ENCODE assay signal across 26 mouse cellular contexts in the genomic region with DNA sequence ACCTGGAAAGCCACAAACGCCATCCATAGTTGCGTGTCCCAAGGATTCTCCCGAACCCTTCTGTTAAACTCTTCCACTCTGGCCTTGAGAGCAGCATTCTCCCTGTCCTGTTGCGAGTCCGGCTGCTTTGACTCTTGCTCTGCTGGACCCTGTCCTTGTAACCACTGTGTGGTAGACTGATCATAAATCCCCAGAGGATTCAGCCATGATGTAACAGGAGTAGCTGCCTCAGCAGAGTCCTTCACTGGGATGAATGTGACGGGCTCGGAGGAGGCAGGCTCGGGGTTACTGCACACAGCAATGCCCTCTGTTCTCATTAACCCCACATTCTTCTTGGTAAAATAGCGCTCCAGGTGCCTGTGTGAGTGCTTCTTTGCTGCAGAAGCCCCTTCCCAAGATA. TPM values are rescaled to one million over a fixed set of nuclear protein-coding genes. Genes with fewer than 3 reads are reported as not detected.
A peak's percentile ranks its signal among the peaks of the same experiment; 100 is the strongest.
DNase-seq lines count a peak whose midpoint lies in the region; ATAC-seq and TF ChIP-seq lines count a peak whose summit lies in the region.
"Had no signal": no experiment of that assay in that cellular context is flagged by ENCODE, and none has a peak within 500 bp of the region (broad histone marks: within the 10 kb centered on the region; RNA-seq: fewer than 3 reads in every experiment).

No protein-coding gene starts in this region.

- peak; percentile 38 for DNase-seq in kidney, adult 2 months
- no peak for DNase-seq in kidney, adult 11 months
- peak; percentile 82 for DNase-seq in adrenal gland, adult 8-10 months
- peak; percentile 68 to 73 for DNase-seq in adrenal gland, postnatal 36 days
- peak; percentile 23 for DNase-seq in kidney, postnatal 36 days
- no peak for DNase-seq in layer of hippocampus, adult 9-11 months
- DNase-seq: cerebellum, adult 8-10 months; cerebellum, postnatal 25 days; gastrocnemius, postnatal 10 days; left cerebral cortex, postnatal 4 days; liver, postnatal 0 days; retina, postnatal 1 day; right cerebral cortex, postnatal 14 days; thymus, adult 18-20 months; thymus, postnatal 36 days had no signal

- peaks cover 4% of the 10 kb centered on the region; the same call in 1 of the 2 replicates for H3K4me1 ChIP-seq in kidney, adult 2 months (ENCODE audit: control insufficient read depth, insufficient read depth, low read length)
- H3K4me1 ChIP-seq: embryonic facial prominence, embryonic 10.5 days; embryonic facial prominence, embryonic 15.5 days; forebrain, embryonic 12.5 days; heart, embryonic 13.5 days; midbrain, embryonic 13.5 days; neural tube, embryonic 15.5 days had no signal

- no peak overlapping the region for H3K4me3 ChIP-seq in kidney, adult 2 months (ENCODE audit: insufficient read depth, low read depth, low read length)
- H3K4me3 ChIP-seq: embryonic facial prominence, embryonic 10.5 days; embryonic facial prominence, embryonic 15.5 days; forebrain, embryonic 12.5 days; heart, embryonic 13.5 days; liver, embryonic 12.5 days; midbrain, embryonic 13.5 days; neural tube, embryonic 15.5 days had no signal

- H3K27me3 ChIP-seq in kidney, adult 2 months (replicated peaks; ENCODE audit: control insufficient read depth, insufficient read depth, low read length): no peaks in the 10 kb centered on the region
- H3K27me3 ChIP-seq: embryonic facial prominence, embryonic 15.5 days; forebrain, embryonic 12.5 days; heart, embryonic 13.5 days; liver, embryonic 12.5 days; midbrain, embryonic 13.5 days; neural tube, embryonic 15.5 days had no signal

- no peak for TF ChIP-seq CTCF in kidney, adult 2 months (conservative IDR thresholded peaks at IDR 0.05; ENCODE audit: insufficient read depth, insufficient read length, low read depth, low read length)

- H3K27ac ChIP-seq in kidney, adult 2 months (ENCODE audit: insufficient read depth, low read depth, low read length): no peak overlapping the region
- H3K27ac ChIP-seq: embryonic facial prominence, embryonic 10.5 days; embryonic facial prominence, embryonic 15.5 days; forebrain, embryonic 12.5 days; heart, embryonic 13.5 days; hindbrain, embryonic 14.5 days; liver, embryonic 12.5 days; macrophage; midbrain, embryonic 13.5 days; neural tube, embryonic 15.5 days had no signal

- H3K36me3 ChIP-seq in kidney, adult 2 months (ENCODE audit: control insufficient read depth, insufficient read depth, low read length): peaks cover 3% of the 10 kb centered on the region; the same call in 1 of the 2 replicates

- no peak for TF ChIP-seq POLR2A in kidney, adult 2 months (IDR thresholded peaks at IDR 0.05; ENCODE audit: low read depth, low read length)

- WGBS in kidney, adult 2 months: 72% methylated on average over 9 of the region's 9 CpGs

- ATAC-seq in monocyte, adult 5-6 weeks (replicated peaks; ENCODE audit: insufficient number of reproducible peaks, low FRiP score, low TSS enrichment, poor library complexity, severe bottlenecking): no peak
- ATAC-seq: CD4-positive, CD25-positive, alpha-beta regulatory T cell, adult 4 months; liver, embryonic 12.5 days; midbrain, embryonic 13.5 days had no signal

RNA-seq across cellular contexts. Expression of gene Nrde2, which starts 15.7 kb away (rescaled TPM):
- 8.3 TPM in 2 replicates for polyA plus RNA-seq in kidney, adult 2 months (2012; rRNA removed)
- total RNA-seq in adrenal gland, adult 8-10 months (2022): 10 to 100 TPM; 20.3 to 25.0 (median 23.4) TPM
- 10 to 100 TPM; 11.6 to 20.2 TPM for total RNA-seq in adrenal gland, postnatal 36 days (2021)
- total RNA-seq in monocyte, adult 5-6 weeks (2017): 25.2 to 42.8 TPM (median 28.1 TPM) in 3 replicates

RNA-seq across cellular contexts. Expression of gene Psmc1, which starts 33.8 kb away (rescaled TPM):
- polyA plus RNA-seq in kidney, adult 2 months (2012; rRNA removed): 42.2 and 51.8 TPM in 2 replicates
- total RNA-seq in adrenal gland, adult 8-10 months (2022): 100 to 1,000 TPM; 185 to 258 (median 197) TPM
- total RNA-seq in adrenal gland, postnatal 36 days (2021): 100 to 1,000 TPM; 212 to 241 TPM
- total RNA-seq in monocyte, adult 5-6 weeks (2017): 102 to 197 TPM (median 122 TPM) in 3 replicates

RNA-seq across cellular contexts. Expression of gene Calm1, which starts 55.5 kb away (rescaled TPM):
- polyA plus RNA-seq in kidney, adult 2 months (2012; rRNA removed): 133 and 185 TPM in 2 replicates
- total RNA-seq in adrenal gland, adult 8-10 months (2022): 100 to 1,000 TPM; 303 to 399 (median 341) TPM
- total RNA-seq in adrenal gland, postnatal 36 days (2021): 100 to 1,000 TPM; 361 to 418 TPM
- total RNA-seq in monocyte, adult 5-6 weeks (2017): 1,452 to 2,258 TPM (median 2,098 TPM) in 3 replicates

Comparison
In these comparisons a context has a peak if more than half of its experiments do, and no peak if none do; other contexts are left out.
1. DNase-seq: peak in kidney, adult 2 months (single experiment), adrenal gland, adult 8-10 months (single experiment), adrenal gland, postnatal 36 days (2 of 2) and kidney, postnatal 36 days (2 of 2); none in kidney, adult 11 months (single experiment) and layer of hippocampus, adult 9-11 months (single experiment).